Mouse (Mus musculus) neural tube, embryonic 10.5 days (tissue): ENCODE results near the gene Msx1.
A peak's percentile ranks its signal among the peaks of the same experiment; 100 is the strongest.
"Not testable (repeated sequence)": the region's sequence is repeated elsewhere in the genome, so short reads cannot be mapped to it uniquely, and the experiment has no call there.

Experiments
- DNase-seq: peaks from one replicate; pipeline ENCODE4 v3.0.0-alpha.2; 2017; ENCODE audit warnings: low spot score; ENCODE audit errors: extremely low spot score

Gene Msx1

DNA sequence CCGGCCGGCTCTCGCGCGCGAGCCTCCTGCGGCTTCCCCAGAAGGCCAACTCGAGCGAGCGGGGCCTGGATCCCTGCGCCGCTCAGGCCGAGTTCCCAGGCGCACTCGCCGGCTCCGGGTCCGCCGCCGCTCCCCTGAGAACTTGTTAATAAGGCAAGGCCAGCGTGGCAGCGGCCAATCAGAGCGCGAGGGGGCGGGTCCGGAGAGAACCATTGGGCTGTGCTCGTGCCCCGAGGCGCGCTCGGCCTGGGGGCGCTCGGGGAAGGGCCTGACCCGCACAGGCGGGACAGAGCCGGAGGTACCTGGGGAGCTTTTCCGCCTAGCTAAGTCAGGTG is at the start of gene Msx1:
Gene Msx1, minus strand, starts transcription at position 123 of the 335 bp plus-strand sequence.
- DNase-seq: peak; percentile 92

GRCm38 (mm10) chr5:37865471-37865870 is 41.1 kb upstream of the Msx1 start:
- DNase-seq: no peak

- no peak for DNase-seq
These were observed 39.9 kb upstream of the Msx1 start for GRCm38 (mm10) chr5:37864309-37864708.

- no peak for DNase-seq
These were observed 36.5 kb upstream of the Msx1 start for GRCm38 (mm10) chr5:37860846-37861245.

GRCm38 (mm10) chr5:37860151-37860721 is 35.9 kb upstream of the Msx1 start:
- no peak for DNase-seq

GRCm38 (mm10) chr5:37857763-37858545 is 33.6 kb upstream of the Msx1 start:
- DNase-seq: no peak

GRCm38 (mm10) chr5:37856057-37856456 is 31.7 kb upstream of the Msx1 start:
- DNase-seq: no peak

DNA sequence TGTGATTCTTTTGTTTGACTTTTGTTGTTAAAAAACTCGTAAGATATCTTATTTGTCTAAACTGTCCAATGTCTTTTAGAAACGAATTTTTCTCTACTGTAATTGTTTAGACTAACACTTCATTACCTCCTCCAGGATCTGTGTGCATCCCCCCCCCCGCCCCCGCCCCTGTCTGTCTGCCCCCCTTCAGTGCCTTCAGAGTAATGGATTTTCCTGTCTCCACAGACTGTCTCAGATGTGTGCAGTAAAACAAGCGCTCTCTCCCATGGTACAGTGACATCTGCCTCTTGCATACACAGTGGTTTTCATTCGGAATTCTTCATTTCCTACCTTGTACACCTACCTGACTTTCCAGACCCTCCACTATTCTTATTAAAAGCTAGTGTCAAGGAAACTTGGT is 29.9 kb upstream of the Msx1 start:
- DNase-seq: no peak

- peak; percentile 51 for DNase-seq
These were observed 27.1 kb upstream of the Msx1 start for GRCm38 (mm10) chr5:37851305-37851982.

DNA sequence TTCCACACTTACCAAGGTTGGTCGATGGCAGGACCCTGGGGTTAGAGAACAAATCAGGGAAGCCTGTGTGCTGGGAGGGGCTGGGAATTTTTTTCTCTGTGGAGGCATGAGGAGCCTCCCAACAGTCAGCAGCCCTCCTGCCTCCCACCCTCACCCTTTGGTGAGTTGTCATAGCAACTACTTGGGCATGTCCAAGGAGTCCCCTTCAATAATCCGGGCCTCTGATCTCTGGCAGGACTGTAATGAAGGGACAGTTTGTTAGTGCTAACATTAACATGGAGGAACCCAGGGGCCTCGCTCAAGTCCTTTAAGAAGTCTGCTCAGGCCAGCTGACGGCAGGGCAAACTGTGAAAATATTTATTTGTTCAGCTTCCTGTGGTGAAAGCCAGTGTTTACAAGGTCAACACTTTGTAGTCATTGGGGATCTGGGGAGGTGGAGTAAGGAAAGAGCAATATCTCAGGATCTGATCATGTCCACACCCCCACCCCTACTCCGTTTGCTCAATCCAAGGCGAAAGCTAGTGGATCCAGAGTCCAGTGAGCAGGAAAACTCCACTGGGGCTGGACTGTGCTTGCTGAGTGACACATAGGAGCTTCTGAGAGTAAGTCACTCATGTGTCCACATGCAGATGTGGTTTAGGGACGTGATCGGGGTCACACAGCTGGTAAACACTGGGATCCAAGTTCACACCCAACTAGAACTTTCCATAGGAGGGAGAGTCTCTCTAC is 24.8 kb upstream of the Msx1 start:
- DNase-seq: no peak

- DNase-seq: no peak
These were observed 11.9 kb upstream of the Msx1 start for GRCm38 (mm10) chr5:37836267-37836646.

DNA sequence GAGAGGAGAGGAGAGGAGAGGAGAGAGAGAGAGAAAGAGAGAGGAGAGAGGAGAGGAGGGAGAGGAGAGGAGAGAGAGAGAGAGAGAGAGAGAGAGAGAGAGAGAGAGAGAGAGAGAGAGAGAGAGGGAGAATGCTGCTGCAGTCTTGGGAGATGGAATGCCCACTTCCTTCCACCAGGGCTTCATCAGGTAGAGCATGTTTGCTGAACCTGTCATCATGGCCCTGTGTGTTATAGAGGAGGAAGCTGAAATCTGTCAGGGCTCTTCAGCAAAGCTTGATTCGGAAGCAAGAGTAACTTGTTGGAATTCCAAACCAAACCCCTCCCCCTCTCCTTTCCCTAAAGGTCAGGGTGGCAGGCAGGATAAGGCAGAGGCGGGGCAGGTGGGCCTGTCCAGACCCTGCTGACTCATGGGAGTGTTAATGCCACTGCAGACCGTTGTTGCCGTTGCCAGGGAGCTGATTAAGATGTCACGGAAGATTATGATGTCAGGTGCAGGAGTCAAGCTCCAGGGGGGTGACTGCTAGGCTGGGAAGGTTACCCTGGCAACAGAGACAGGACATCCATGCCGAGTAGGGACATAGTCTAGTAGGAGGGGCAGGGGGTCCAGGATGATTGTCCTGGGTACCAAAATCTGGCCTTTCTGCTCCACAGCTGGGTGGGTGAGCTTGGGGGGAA is 11.3 kb upstream of the Msx1 start:
- DNase-seq: peak; percentile 55

- DNase-seq: no peak
These were observed 8.4 kb upstream of the Msx1 start for GRCm38 (mm10) chr5:37832766-37833165.

- DNase-seq: no peak
These were observed 7.6 kb upstream of the Msx1 start for GRCm38 (mm10) chr5:37832031-37832430.

DNA sequence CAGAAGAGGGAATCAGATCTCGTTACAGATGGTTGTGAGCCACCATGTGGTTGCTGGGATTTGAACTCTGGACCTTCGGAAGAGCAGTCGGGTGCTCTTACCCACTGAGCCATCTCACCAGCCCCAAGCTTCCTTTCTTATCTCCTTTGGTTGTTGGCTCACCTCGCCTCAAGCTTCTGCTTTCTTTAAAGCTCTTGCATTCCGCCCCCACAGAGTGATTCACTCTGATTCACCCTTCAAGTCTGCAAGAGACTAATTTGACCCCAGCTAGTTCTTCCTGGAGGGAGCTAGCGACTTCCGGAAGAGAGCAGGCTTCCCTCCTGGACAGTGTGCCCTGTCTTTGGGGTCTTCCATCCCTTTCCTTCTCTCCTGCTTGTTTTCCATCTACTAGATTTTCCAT is 6.1 kb upstream of the Msx1 start:
- not testable (repeated sequence) for DNase-seq

GRCm38 (mm10) chr5:37829926-37830325 is 5.5 kb upstream of the Msx1 start:
- no peak for DNase-seq

- no peak for DNase-seq
These were observed 4.9 kb upstream of the Msx1 start for GRCm38 (mm10) chr5:37829296-37829670.

GRCm38 (mm10) chr5:37828591-37829295 is 4.4 kb upstream of the Msx1 start:
- DNase-seq: peak; percentile 63

GRCm38 (mm10) chr5:37828001-37828400 is 3.6 kb upstream of the Msx1 start:
- peak; percentile 64 for DNase-seq

GRCm38 (mm10) chr5:37827626-37827950 is 3.2 kb upstream of the Msx1 start:
- no peak for DNase-seq
